Mouse (Mus musculus): ENCODE results near the gene Kcnip2.
A peak's percentile ranks its signal among the peaks of the same experiment; 100 is the strongest.

GRCm38 (mm10) chr19:45813263-45813662, 2.6 kb downstream of the Kcnip2 start:
- TF ChIP-seq CTCF (IDR thresholded peaks at IDR 0.05; ENCODE audit: low read depth) (peak; percentile 89), EP300 (optimal IDR thresholded peaks at IDR 0.05) (no peak)

All from stomach, postnatal 0 days (tissue).